Mouse (Mus musculus) NIH3T3 (cell line): ENCODE measurements at regions not wholly inside any gene's neighbourhood (a gene's known extent, or its start where the extent isn't known, plus 50 kb on each side); places are given as distances from the start of the nearest gene placed in this dataset.
A peak's percentile ranks its signal among the peaks of the same experiment; 100 is the strongest.

Experiments used
- DNase-seq: peaks from one replicate; pipeline ENCODE4 v3.0.0-alpha.2; 2012; ENCODE audit warnings: low read depth

DNA sequence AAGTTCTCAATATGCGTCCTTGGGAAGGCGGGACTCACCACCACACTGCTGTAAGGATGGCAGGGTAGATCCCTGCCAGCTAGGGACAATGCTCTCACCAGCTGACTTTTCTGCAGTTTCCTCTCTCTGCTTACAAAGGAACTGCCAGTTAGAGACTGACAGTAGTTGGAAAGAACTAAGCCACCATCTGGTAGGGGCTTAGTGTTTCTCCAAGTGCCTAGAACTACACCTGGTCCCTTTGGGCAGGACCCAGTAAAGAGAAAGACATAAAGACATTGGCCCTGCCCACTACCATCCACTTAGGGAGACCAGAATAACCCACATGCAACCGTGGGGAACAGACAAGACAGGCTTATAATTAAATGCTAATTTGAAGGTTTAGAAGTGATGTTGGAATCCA, 165.5 kb upstream of the Id2 start:
- no peak for DNase-seq

DNA sequence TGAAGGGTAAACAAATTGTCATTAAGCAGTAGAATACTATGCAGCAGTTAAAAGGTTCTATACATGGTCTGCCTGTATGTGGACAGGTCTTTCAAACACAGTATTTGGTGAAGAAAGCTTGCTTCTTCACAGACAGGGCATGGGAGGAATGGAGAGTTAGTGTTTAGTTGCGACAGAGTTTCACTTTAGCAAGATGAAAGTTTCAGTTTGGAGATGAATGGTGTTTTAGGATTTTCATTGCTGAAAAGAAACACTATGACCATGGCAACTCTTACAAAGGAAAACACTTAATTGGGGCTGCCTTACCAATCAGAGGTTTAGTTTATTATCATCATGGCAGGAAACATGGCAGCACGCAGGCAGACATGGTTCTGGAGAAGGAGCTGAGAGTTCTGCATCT, 162.2 kb upstream of the Id2 start:
- DNase-seq = no peak

DNA sequence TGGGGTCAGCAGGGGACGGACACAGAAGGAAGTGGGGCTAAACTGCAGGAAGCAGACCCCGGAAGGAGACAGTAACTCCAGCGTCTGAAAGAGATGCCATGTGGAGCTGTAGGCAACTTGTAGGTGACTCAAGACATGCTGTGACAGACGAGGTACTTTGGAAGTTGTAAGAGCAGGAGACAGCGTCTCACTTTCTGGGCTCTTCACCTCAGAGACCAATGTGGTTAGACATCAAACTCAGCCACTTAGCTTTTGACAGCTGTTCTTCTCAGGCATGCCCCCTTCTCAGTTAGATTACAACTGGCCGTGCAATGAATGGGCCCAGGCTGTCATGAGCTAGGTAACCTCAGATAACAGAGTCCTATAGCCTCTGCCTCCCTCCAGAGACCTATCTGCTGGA, 159.3 kb upstream of the Id2 start:
- no peak for DNase-seq

DNA sequence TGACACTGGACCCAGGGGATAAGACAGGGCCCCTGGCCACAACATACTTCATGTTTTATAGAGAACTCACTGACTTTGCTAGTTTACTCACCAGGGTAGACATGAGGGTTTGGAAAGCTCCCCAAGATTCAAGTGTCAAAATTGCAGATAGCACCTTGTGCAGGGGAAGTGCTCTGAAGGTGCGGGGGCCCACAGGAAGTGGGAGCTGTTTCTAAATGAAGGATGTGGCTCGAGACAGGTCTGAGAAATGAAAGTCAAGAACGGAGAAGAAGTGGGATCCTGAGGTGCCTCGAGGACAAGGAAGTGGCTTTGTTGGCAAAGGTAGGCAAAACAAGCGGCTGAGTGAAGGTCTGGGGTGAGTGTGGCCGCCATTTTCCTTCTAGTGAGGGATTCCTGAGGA, 157.8 kb upstream of the Id2 start:
- no peak for DNase-seq

DNA sequence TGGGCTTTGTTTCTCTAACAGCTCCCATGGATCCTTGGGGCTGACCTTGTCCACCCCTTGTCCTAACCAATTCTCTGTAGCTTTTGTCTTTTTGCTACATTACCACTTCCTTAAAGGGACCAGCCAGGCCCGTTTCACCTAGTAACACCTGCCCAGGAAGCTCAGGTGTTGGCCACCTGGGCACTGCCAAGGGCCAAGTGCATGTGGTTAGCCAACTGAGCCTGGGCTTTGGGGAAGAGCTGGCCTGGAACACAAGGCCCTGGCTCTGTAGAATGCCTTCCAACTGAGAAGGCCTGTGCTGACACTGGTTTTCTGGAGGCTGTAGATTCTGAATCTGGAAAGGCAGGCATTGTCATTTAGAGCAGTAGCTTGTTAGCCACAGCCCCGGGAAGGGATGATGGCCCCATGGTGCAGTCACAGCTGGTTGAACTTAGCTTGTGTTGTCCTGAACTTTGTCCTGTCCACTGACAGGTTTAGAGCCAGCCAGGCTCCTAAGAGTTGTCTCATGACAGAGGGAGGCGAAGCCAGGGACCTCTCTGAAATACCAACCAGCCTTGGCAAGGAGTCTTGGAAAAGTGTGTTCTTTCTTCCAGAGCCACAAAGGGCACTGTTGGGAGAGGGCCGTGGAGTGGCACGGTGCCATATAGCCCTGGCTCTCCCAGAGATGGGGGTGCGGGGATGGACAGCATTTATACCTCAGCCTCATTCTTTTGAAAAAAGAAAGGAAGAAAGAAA, 156.0 kb upstream of the Id2 start:
- DNase-seq = no peak

DNA sequence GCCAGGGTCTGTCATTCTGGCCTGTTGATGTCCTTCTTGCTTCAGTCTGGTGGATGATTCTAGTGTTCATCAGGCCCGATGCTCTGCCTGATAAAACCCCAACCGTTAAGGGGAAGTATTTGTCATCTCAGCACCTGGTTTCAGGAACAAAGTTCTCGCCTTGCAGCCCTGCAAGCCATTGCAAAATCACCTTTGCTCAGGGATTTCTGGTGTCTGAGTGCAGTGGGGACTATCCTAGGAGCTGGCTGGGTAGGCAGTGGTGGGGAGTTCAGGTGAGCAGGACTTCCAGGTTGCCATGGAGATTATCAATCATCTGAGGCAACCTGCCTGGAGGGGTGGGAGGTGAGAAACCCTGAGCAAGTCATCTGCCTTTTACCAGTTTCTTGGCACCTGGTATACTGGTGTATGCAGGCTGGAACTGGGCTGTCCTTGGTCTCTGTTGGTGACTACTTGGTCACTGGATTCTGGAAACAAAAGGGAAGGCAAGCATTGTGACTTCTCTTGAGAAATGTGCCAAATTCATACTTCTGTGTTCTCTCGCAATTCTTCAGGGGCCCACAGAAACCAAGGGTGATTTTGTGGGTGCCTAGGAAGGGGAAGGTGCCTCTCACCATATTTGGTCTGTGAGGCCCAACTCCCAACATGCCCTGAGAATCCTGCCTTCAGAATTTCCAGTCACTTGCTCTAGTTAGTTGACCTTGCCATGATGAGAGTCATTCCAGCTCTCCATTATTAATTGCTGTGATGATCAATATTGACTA, 154.7 kb upstream of the Id2 start:
- DNase-seq = no peak

DNA sequence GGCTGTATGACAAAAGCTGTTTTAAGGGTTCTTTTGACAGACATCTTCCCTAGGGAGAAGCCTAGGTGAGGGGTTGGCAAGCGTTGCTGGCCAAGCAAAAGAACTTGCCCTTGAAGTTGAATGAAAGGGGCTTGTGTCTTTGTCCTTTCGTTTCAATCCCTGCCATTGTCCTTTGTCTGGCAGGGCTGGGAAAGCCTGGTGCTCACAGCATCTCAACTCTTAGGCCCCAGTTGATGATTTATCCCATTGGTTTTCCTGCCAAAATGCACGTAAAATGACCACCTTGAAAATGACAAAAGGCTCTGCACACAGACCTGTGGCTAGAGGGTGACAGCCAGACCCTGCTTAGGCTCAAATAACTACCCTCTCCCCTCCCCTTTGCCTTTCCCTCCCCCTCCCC, 153.9 kb upstream of the Id2 start:
- no peak for DNase-seq

DNA sequence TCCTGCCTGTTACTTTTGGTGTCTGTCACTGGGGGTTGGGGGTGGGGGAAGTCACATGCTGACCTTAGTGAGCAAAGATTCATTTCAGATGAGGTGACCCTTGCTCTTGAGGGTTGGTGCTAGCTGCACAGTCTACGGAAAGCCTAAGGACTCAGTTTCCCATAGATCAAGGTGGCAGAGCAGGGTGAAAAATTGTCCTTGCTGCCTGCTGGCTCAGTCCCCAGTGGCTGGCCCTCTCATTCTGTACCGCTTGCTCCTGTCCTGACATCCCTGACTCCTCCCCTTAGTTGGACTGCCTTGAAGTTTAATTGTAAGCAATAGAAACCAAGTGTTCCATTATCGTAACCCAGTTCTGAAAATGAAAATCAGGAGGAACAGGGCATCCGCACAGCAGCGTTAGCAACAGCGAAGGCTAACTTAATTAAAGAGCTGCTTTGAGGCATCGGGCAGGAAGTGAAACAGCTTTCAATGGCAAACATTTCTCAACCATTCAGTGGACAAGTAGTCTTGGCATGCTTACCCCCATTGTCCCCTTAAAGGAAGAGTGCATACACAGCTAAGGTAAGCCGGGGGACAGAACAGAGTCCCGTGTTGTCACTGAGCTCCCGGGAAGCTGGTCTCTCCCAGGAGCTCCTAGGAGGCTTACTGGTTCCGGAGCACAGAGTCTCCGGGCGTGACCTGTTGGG, 151.9 kb upstream of the Id2 start:
- no peak for DNase-seq

DNA sequence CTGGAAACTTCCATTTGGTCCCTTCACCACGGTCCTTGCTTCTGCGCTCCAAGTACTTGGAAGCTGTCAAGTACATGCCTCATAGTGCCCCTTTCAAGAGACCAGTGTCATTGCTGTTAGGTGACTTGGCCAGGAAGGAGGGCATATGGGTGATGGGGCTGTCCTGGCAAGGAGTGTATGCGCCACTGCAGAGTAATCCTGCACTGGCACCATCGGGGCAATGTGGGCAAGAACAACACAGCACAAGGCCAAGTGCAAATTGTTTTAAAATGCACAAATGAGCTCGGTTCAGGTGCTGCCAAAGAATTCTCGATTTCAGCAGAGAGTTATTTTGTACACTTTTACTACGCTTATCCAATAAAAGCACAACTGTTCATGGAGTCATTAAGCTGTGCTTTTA, 149.6 kb upstream of the Id2 start:
- DNase-seq = no peak

DNA sequence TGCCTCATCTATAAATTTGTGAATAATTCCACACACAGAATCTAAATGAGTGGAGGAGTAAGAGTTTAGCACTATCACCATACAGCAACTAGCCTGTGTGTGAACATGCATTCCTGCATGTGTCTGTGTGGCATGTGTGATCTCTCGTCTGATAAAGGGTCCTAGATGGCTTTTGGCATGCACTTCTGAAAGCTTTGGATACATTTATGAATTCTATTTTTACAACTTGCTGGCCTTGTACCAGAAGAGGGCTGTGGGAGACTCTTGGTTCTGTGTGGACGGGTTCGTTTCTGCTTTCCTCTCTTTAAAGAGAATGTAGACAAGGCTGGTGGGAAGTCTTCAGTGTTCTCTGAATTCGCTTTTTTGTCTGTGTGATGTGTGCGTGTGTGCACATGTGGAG, 148.7 kb upstream of the Id2 start:
- peak; percentile 53 for DNase-seq

DNA sequence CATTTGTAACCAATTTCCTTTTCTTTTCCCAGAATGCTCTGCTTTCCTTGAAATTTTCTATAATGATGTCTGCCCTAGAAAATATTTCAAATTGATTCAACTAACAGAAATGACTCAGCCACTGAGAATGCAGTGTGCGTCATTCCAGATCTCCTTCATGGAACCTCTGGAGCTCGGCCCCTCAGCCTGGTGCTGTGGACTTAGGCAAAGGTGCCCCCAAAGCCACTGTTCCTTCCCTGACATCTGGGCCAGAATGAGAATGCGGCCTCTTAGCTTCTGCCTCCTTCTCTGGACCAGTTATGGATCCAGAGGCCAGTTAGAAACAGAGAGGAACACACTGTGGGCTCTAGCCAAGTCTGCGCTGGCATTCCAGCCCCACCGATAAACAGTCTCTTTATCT, 148.3 kb upstream of the Id2 start:
- DNase-seq = peak; percentile 86

DNA sequence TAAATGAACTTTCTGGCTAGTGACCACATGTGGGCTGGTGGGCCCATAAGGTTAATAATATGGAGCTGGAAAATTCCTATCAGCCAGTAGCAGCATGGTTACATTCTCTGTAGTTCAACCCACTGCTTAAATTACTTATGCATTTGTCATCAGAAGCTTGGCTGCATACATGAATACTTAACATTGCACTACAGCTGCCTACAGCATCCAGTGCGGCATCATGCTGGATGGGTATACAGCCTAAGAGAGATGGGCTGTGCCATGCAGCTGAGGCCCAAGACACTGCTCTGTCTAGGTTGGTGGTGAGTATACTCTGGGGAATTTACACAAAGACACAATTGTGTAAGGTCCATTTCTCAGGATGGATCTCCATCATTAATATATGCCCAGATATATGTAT, 147.7 kb upstream of the Id2 start:
- DNase-seq = peak; percentile 71

DNA sequence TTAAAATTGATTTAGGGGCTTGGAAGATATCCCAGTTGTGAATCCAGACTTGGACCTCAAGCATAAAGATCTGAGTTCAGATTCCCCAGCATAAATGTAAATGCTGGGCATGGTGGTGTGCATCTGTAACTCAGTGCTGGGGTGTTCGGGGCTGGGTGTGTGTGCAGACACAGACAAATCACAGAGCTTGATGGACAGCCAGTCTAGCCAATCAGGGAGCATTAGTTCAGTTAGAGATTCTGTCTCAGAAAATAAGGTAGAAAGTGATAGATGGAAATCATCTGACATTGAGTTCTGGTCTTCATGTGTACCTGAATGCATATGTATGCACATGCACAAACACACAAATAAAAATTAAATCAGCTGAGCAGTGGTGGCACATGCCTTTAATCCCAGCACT, 147.0 kb upstream of the Id2 start:
- peak; percentile 57 for DNase-seq

DNA sequence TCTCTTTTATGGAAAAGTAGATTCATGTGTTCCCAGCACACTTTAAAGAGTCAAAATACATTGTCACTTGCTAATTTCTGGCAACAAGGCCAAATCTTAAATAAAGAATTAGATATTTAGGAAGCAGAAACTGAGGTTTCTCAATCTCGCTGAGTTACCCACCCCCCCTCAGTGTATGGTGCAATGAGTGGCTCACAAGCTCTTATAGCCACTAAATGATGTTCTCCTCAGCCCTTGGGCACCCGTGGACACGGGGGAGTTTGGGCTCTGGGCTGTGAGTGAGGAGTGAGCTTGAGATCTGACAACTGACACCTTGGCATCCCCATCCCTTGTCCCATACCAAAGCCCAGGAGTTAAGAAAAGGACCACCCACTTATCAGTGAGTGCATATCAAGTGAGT, 145.4 kb upstream of the Id2 start:
- DNase-seq = no peak

DNA sequence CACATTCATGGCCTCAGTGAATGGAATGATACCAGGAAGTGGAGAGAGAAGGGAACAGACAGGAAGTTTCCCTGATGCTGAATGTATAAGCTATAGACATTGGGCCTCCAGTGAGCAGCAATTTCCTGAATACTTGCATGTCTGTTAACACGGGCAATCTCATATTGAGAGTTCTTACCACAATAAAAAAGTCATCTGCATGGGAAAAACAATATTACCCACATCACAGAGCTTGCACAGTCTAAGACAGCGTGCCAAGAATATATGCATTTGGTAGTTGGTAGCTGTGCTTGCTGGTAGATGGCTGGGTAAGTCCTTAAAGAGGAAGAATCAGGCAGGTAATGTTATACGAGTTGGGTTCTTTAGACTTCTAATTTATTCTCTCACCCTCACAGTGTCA, 144.7 kb upstream of the Id2 start:
- DNase-seq = no peak

DNA sequence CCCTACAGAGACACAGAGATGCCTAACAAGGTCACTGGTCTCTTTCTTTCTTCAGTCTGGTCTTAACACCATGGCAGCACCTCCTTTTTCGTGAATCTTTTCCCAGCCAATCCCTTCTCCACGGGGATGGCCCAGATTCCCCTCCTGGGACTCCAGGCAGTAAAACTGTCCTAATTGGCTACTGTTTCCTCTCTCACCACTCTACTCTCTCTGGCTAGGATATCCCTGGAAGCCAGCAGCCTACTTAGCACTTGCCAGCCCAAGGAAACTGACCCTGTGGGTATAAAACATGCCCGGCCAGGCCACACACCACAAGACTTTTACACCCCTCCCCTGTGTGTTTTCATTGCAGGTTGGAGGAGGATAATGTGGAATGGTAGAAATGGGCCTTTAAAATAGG, 143.9 kb upstream of the Id2 start:
- no peak for DNase-seq

DNA sequence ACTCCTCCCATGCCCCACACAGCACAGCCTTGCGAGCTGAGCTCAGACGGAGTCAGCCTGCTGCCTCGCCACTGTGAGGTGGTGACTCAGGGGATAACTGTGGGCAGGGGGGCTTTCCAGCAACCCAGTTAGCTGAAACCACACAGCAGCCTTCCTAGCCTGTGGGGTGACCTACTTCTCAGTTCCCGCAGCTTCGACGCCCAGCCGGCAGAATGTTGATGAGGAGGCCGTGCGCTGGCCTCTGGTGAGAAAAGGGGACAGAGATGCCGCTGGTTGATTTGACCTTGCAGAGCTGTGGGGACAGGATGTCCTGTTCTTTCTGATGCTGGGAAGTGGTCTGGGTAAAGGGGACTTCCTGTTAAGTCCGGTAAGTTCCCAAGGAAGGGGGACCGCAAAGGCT, 143.2 kb upstream of the Id2 start:
- peak; percentile 46 for DNase-seq

DNA sequence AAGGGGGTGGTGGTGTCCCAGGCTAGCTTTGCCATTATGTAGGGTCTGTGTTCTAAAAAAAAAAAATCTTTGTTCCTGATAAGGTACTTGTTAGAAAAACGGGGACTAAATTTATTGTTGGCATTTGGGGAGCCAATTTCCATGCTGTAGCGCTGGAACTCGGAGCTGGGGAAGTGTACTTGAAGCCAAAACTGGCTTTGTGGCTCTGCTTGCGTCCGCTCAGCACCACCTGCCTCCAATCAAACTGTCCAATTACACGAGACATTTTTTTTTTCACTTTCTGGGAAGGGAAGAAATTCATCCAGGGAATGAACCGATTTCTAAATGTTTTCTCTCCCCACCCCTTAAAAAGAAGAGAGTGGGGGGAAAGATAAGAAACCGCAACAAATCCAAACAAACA, 138.1 kb upstream of the Id2 start:
- no peak for DNase-seq

DNA sequence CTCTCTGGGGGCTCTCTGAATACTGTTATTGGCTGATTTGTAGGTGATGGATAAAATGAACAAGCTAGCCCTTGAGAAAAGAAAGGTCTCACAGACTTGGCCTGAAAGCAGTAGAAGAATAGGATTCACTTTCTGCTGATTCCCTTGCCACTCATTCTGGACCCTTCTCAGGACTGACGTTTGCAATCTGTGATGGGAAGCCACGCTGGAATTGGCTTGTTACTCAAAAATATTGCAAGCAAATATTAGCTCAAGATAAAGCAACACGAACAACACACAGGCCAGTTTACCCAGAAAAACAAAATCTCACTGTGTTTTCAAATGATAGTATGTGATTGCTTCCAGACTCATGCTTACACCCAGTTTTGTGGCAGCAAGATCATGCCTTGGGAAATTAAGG, 137.7 kb upstream of the Id2 start:
- DNase-seq = no peak

DNA sequence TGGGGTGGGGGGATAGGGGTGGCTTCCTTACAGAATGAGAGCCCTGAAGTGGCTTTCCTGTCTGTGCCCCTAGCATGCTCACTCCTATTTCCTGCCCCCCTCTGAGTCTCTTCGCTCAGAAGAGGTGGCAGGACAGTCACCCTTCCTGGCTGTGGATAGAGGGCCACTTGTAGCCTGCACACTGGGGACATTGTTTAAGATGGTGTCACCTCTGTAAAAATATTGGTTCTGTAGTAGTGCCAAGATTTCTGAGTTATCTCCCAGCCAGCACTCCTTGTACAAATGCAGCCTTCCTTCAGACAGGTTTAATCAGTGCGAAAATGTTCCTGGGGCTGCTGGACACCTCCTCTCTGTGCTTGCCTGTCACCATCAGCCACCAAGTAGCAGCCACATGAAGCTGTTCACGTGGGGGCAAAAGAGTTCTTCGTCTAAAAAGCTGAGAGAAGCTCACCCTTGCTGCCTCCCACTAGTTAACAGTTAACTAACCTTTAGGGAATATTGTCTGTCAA, 136.1 kb upstream of the Id2 start:
- no peak for DNase-seq

DNA sequence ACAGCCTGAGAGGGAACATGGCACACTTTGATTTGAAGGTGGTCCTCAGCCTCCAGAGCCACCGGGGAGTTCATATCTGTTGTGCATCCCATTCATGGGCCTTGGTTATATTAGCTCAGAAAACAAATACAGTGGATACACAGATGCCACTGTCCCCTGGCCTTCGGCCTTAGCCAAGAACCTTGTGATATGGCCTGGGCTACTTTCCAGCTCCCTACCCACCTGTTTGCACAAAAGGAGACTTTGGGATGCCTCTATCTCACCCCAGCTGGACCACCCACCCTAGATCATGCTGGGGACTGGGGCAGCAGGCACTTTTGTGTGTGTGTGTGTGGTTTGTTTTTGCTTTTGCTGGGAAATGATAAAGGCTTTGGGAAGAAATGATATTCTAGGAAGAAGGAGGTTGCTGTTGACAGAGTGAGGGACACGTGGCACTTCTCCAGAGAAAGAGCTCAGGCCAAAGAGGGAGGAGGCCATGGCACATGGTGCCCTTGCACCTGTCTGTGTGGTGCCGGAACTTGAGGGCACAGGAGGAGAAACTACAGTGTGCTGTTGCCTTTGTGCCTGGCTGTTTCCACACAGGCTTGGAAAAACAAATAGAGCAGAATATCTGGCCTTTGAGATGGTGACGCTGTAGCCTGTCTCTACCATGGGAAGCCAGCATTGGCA, 135.6 kb upstream of the Id2 start:
- no peak for DNase-seq

DNA sequence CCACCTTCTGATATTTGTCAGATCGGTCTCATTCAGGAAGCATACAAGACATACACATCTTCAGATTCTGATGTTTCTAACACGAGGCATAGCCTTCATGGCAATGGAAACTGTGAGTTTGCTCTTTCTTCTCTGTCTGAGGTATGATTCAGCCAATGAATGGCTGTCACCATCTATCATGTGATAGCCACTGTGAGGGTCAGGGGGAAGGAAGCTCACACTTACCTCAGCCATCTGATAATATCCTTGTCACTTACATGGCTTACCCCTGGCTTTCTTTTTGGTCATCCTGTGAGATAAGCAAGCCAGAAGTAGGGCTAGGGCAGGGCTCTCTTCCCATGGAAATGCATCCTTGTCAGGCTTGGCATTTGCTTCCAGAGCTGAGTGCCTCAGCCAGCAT, 131.8 kb upstream of the Id2 start:
- DNase-seq = no peak

DNA sequence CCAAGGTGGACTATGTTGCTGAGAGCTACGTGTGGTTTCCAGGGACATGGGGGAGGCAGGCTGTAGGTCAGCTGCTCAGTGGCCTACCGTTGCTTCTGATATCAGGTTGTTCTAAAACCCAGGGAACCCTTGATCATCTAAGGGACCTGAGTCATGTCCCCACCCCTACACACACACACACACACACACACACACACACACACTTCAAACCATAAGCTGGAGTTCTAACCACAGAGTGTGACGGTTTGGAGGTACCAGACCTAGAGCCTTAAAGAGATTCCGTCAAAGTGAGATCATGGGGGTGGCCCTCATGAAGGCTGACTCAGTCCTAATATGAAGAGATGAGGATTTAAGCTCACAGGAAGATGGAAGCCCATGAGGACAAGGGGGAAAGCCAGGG, 130.8 kb upstream of the Id2 start:
- no peak for DNase-seq
